ENCODE assay signal across 8 mouse cellular contexts in genomic region chr10:120646862-120647311, GRCm38 (mm10).
DNase-seq lines count a peak whose midpoint lies in the region; ATAC-seq and TF ChIP-seq lines count a peak whose summit lies in the region.

No protein-coding gene starts in this region.

- H3K4me1 ChIP-seq in heart, postnatal 0 days (ENCODE audit: control insufficient read depth, insufficient read depth), result no peaks in the 10 kb centered on the region
- H3K4me1 ChIP-seq in liver, embryonic 14.5 days (replicated peaks; ENCODE audit: control insufficient read depth in 2 of 2, insufficient read depth in 2 of 2, low read length in 1 of 2), result 0 out of 4 replicates have a peak, but pooled peaks cover 0 to 2% of the 10 kb centered on the region in 2 experiments

- WGBS in heart, postnatal 0 days, result 16% methylated on average over 14 of the region's 14 CpGs
- WGBS in liver, embryonic 14.5 days (ENCODE audit: insufficient replicate concordance), result 20% methylated on average over 14 of the region's 14 CpGs

- no peak overlapping the region for H3K9ac ChIP-seq in heart, postnatal 0 days (replicated peaks; ENCODE audit: low read depth, low read length)
- no peak overlapping the region for H3K9ac ChIP-seq in liver, embryonic 14.5 days (replicated peaks)

- peaks cover 3% of the 10 kb centered on the region; the same call in 1 of the 2 replicates for H3K9me3 ChIP-seq in heart, postnatal 0 days (replicated peaks; ENCODE audit: control insufficient read depth, low read length)
- H3K9me3 ChIP-seq in liver, embryonic 14.5 days (ENCODE audit: control insufficient read depth, low read length), result no peaks in the 10 kb centered on the region

- DNase-seq in right cerebral cortex, adult 2 months (ENCODE audit: low spot score in 2 of 2), result peak; percentile 7
- DNase-seq in right cerebral cortex, adult 18-20 months, result no peak
- peak; percentile 76 for DNase-seq in embryo, embryonic 10 days (ENCODE audit: low spot score)
- DNase-seq in heart, postnatal 0 days (ENCODE audit: low spot score), result peak; percentile 41
- no peak for DNase-seq in liver, embryonic 14.5 days (ENCODE audit: low read depth in 3 of 3, low spot score in 3 of 3)
- peak; percentile 60 for DNase-seq in retina, postnatal 1 day
- no peak for DNase-seq in adipocyte (ENCODE audit: low spot score)
- DNase-seq in T-cell, adult 2 months (ENCODE audit: low spot score), result no peak

- peak overlapping the region; percentile 20; the same call in 1 of the 2 replicates for H3K4me3 ChIP-seq in heart, postnatal 0 days (ENCODE audit: low read depth, low read length)
- no peak overlapping the region for H3K4me3 ChIP-seq in liver, embryonic 14.5 days (ENCODE audit: insufficient read depth in 1 of 2, low read depth in 2 of 2, low read length in 2 of 2)

- H3K36me3 ChIP-seq in heart, postnatal 0 days (replicated peaks; ENCODE audit: control insufficient read depth, insufficient read depth, low read length), result no peaks in the 10 kb centered on the region
- no peaks in the 10 kb centered on the region for H3K36me3 ChIP-seq in liver, embryonic 14.5 days (replicated peaks; ENCODE audit: control insufficient read depth, insufficient read depth, low read depth)

- no peak for TF ChIP-seq CTCF in heart, postnatal 0 days (IDR thresholded peaks at IDR 0.05; ENCODE audit: low read depth)
- no peak for TF ChIP-seq CTCF in liver, embryonic 14.5 days (IDR thresholded peaks at IDR 0.05; ENCODE audit: low read depth)

- ATAC-seq in heart, postnatal 0 days (ENCODE audit: insufficient read depth, low read depth), result 0 out of 2 replicates have a peak, but pooled peaks have one; percentile 39
- ATAC-seq in liver, embryonic 14.5 days (ENCODE audit: insufficient read depth), result no peak

- peak overlapping the region; percentile 42 for H3K4me2 ChIP-seq in heart, postnatal 0 days (ENCODE audit: low read depth, low read length)
- peak overlapping the region; percentile 8; the same call in 1 of the 2 replicates for H3K4me2 ChIP-seq in liver, embryonic 14.5 days (ENCODE audit: low read depth)

- TF ChIP-seq EP300 in heart, postnatal 0 days (IDR thresholded peaks at IDR 0.05; ENCODE audit: low read depth), result no peak
- TF ChIP-seq EP300 in liver, embryonic 14.5 days (IDR thresholded peaks at IDR 0.05; ENCODE audit: low read depth), result no peak

- H3K27ac ChIP-seq in heart, postnatal 0 days (ENCODE audit: low read depth), result no peak overlapping the region
- no peak overlapping the region for H3K27ac ChIP-seq in liver, embryonic 14.5 days

- no peaks in the 10 kb centered on the region for H3K27me3 ChIP-seq in heart, postnatal 0 days (ENCODE audit: control insufficient read depth, insufficient read depth, low read length)
- H3K27me3 ChIP-seq in liver, embryonic 14.5 days (ENCODE audit: control insufficient read depth, insufficient read depth, low read length), result no peaks in the 10 kb centered on the region

Comparison
In these comparisons a context has a peak if more than half of its experiments do, and no peak if none do; other contexts are left out.
1. DNase-seq: peak in right cerebral cortex, adult 2 months (2 of 2), embryo, embryonic 10 days (single experiment), heart, postnatal 0 days (single experiment) and retina, postnatal 1 day (single experiment); none in right cerebral cortex, adult 18-20 months (single experiment), liver, embryonic 14.5 days (0 of 3), adipocyte (single experiment) and T-cell, adult 2 months (single experiment).